Mouse (Mus musculus): ENCODE measurements around the gene Tmc6.

DNA sequence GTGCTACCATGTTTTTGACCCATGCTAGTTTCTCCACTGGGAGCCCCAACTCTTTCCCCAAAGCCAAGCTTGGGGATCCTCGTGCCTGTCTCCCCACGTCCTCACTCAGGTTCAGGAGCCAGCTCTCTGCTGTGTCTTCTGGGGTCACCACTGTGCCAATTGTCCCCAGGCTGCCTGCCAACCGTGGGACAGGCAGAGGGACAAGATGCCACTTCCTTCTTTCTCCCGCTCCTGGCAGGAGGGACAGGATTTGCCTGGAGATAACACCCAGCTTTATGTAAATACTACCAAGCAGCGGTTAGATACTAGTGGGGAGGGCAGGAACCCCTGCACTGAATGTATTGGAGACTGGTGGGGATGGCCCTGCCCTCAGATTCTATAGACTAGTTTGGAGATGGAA is 31.9 kb upstream of the Tmc6 start:
- TF ChIP-seq CTCF (IDR thresholded peaks at IDR 0.05; ENCODE audit: borderline replicate concordance, insufficient read depth, low read depth, low read length) (no peak), POLR2A (IDR thresholded peaks at IDR 0.05; ENCODE audit: borderline replicate concordance, insufficient read depth, low read length) (no peak)
